Comparison of ENCODE assay signal across 21 mouse cellular contexts in genomic region chr5:132491508-132491907, GRCm38 (mm10). TPM values are rescaled to one million over a fixed set of nuclear protein-coding genes. Genes with fewer than 3 reads are reported as not detected.
DNase-seq lines count a peak whose midpoint lies in the region; ATAC-seq and TF ChIP-seq lines count a peak whose summit lies in the region.
"Had no signal": no experiment of that assay in that cellular context is flagged by ENCODE, and none has a peak within 500 bp of the region (broad histone marks: within the 10 kb centered on the region; RNA-seq: fewer than 3 reads in every experiment).

No protein-coding gene starts in this region.

- H3K27me3 ChIP-seq in intestine, postnatal 0 days (replicated peaks; ENCODE audit: control insufficient read depth, insufficient read depth, low read length): no peaks in the 10 kb centered on the region
- H3K27me3 ChIP-seq: embryonic facial prominence, embryonic 12.5 days; forebrain, embryonic 13.5 days; heart, embryonic 12.5 days; limb, embryonic 12.5 days; liver, embryonic 12.5 days had no signal

- no peaks in the 10 kb centered on the region for H3K36me3 ChIP-seq in intestine, postnatal 0 days (ENCODE audit: control insufficient read depth, insufficient read depth)
- H3K36me3 ChIP-seq: embryonic facial prominence, embryonic 12.5 days; heart, embryonic 12.5 days; limb, embryonic 12.5 days; liver, embryonic 12.5 days had no signal

- intact Hi-C loops in heart, postnatal 25 days (cut with DNase I): loop anchor here (2.0 kb wide), 1 partner anchor 19 kb away; no protein-coding TSS in a partner anchor

- H3K27ac ChIP-seq in intestine, postnatal 0 days (ENCODE audit: low read depth, low read length): no peak overlapping the region
- H3K27ac ChIP-seq: embryonic facial prominence, embryonic 12.5 days; forebrain, embryonic 13.5 days; hindbrain, postnatal 0 days; layer of hippocampus, adult 2 months; limb, embryonic 12.5 days; liver, embryonic 12.5 days had no signal

- no peak overlapping the region for H3K9ac ChIP-seq in intestine, postnatal 0 days (ENCODE audit: low read depth, low read length)
- H3K9ac ChIP-seq: embryonic facial prominence, embryonic 12.5 days; forebrain, embryonic 13.5 days; heart, embryonic 12.5 days; limb, embryonic 12.5 days; liver, embryonic 12.5 days had no signal

- peak; percentile 74 for DNase-seq in heart, adult 11 months
- DNase-seq in heart, postnatal 25 days (ENCODE audit: low spot score): no peak
- peak; percentile 35 for DNase-seq in embryo, embryonic 11 days
- DNase-seq in frontal cortex, postnatal 10 days (ENCODE audit: low spot score in 2 of 2): no peak
- DNase-seq in MN1 (ENCODE audit: low spot score): no peak
- DNase-seq in layer of hippocampus, adult 9-11 months: no peak
- DNase-seq: kidney, adult 8-10 months; kidney, postnatal 25 days; lung, adult 18-20 months; lung, postnatal 10 days; thymus, postnatal 36 days had no signal

- no peak overlapping the region for H3K4me2 ChIP-seq in intestine, postnatal 0 days (replicated peaks; ENCODE audit: low read depth)
- H3K4me2 ChIP-seq: embryonic facial prominence, embryonic 12.5 days; forebrain, embryonic 13.5 days; heart, embryonic 12.5 days; limb, embryonic 12.5 days; liver, embryonic 12.5 days; midbrain, embryonic 11.5 days had no signal

- peak; percentile 79 for ATAC-seq in intestine, postnatal 0 days
- ATAC-seq: activated CD4-positive, CD25-positive, alpha-beta regulatory T cell, adult 4 months; forebrain, embryonic 13.5 days; hindbrain, postnatal 0 days; liver, embryonic 12.5 days had no signal

- H3K4me3 ChIP-seq in intestine, postnatal 0 days (ENCODE audit: low read depth, low read length): no peak overlapping the region
- H3K4me3 ChIP-seq: embryonic facial prominence, embryonic 12.5 days; forebrain, embryonic 13.5 days; heart, embryonic 12.5 days; layer of hippocampus, adult 2 months; limb, embryonic 12.5 days; liver, embryonic 12.5 days had no signal

- 36% methylated on average over 4 of the region's 4 CpGs for WGBS in intestine, postnatal 0 days

- no peak for TF ChIP-seq CTCF in intestine, postnatal 0 days (IDR thresholded peaks at IDR 0.05; ENCODE audit: low read depth)

- peaks cover 6% of the 10 kb centered on the region for H3K4me1 ChIP-seq in intestine, postnatal 0 days (replicated peaks; ENCODE audit: control insufficient read depth, insufficient read depth, low read length)

- H3K9me3 ChIP-seq in intestine, postnatal 0 days (ENCODE audit: control insufficient read depth): no peaks in the 10 kb centered on the region
- H3K9me3 ChIP-seq: embryonic facial prominence, embryonic 12.5 days; forebrain, embryonic 13.5 days; heart, embryonic 12.5 days; limb, embryonic 12.5 days; liver, embryonic 12.5 days had no signal

RNA-seq across cellular contexts. Expression of gene Auts2, which starts 51.6 kb away (rescaled TPM):
- total RNA-seq in heart, postnatal 25 days (2021): 10 to 100 TPM; 33.6 to 43.8 TPM
- polyA plus RNA-seq in intestine, postnatal 0 days (2015; fragmentation: Nextera tagmentation; extraction: Ambion mirVana): 4.9 and 5.8 TPM in 2 replicates

Comparison
In these comparisons a context has a peak if more than half of its experiments do, and no peak if none do; other contexts are left out.
1. DNase-seq: peak in heart, adult 11 months (single experiment) and embryo, embryonic 11 days (single experiment); none in heart, postnatal 25 days (single experiment), frontal cortex, postnatal 10 days (0 of 2), MN1 (single experiment) and layer of hippocampus, adult 9-11 months (single experiment).